Mouse (Mus musculus) ovary, postnatal 36 days (tissue): Measurements from ENCODE around the gene Zfp13.
A peak's percentile ranks its signal among the peaks of the same experiment; 100 is the strongest.

Experiments
- DNase-seq: peaks from one replicate; pipeline ENCODE4 v3.0.0; 2022; ENCODE audit warnings: low spot score, mixed read lengths

Gene Zfp13

DNA sequence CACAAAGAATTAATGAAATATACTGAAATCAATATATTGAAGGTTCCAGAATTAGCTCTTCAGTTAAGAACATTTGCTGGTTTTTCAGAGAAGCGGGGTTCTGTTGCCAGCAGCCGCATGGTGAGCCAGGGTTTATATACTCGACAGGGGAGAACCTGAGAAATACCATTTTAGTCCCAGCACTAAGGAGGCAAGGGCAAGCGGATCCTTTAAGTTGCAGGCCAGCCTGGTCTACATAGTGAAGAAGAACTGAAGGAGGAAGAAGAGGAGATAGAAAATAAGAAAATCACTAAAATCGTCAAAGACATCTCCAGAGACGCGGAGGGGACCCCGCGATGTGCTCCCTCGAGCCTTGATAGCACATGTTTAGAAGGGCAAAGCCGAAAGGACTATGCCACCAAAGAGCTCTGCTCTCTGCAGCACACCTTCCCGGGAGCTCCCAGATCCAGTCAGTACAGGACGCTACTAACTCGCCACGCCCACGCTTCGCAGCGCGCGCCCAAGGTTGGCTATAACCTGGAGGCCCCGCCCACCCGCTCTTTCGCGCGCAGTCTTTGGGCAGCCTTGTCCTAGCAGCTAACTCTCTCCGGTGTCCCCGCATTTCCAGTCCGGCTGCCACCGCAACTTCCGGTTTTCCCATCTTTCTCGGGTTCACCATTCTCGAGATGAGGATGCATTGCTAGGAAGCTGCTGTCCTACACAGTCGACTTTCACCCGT lies 6.9 kb downstream of the Zfp13 start:
- peak; percentile 96 for DNase-seq

DNA sequence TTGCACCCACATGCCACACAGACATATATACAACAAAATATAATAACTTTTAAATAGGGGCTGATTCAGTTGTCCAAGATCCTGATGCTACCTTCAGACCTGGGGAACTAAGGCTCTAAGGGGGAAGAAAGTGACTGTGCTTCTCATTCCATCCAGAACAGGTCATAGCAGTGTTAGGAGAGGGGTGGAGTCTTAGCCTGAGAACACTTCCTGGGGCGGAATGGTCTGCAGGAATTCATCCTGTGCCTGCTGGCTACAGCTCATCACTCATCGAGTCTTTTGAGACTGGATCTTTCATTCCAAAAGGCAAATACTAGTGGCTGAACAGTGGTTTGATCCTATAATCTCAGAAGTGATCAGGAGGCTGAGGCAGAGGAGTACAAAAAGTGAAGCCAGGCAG lies 12.0 kb downstream of the Zfp13 start:
- no peak for DNase-seq

DNA sequence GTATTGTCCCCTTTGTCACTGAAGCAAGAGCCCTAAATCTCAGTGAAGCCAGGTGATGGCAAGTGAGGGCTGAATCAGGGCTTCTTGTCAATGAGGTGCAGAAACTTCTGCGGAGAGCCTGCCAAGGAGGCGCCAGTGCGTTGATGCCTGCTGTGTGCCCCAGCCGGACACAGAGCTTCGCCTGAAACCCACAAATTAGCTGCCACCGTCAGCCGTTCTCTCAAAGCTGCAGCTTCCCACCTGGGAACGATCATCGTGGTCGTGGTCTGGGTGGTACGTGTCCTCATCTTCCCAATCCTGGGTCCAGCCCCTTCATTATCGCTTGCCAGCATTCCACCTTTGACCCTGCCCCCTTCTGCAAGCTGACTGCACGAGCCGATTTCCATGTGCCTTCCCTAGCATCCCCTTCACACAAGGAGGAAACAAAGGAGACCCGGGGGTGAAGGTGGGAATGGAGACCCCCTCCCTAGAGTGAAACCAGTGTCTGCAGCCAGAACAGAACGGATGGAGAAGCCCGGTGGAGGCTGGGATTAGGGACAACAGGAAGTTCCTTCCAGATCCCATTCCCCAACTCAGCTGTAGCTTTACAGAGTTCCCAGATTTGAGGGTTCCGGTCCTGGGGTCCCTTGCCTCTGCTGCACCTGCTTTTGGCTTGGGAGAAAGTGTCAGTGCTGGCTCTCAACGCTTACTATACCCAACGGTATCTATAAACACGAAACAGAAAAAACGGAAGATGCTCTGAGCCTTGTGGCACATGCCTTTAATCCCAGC lies 13.4 kb downstream of the Zfp13 start:
- peak; percentile 46 for DNase-seq

DNA sequence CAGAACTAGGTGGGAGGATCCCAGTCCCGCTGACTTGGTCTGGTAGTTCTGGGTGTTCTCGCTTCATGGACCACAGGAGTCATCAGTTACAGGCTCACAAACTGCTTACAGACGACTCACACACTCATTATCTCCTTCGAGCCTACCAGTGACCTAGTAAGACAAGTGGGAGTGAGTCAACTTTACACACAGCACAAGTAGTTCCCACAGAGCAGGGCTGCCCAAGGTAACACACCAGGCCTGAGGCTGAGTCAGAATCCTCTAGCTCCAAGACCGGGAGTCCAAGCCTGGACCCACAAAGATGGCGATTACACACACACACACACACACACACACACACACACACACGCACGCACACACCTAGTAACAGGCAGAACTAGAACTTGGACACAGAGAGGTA lies 14.5 kb downstream of the Zfp13 start:
- DNase-seq, result no peak

DNA sequence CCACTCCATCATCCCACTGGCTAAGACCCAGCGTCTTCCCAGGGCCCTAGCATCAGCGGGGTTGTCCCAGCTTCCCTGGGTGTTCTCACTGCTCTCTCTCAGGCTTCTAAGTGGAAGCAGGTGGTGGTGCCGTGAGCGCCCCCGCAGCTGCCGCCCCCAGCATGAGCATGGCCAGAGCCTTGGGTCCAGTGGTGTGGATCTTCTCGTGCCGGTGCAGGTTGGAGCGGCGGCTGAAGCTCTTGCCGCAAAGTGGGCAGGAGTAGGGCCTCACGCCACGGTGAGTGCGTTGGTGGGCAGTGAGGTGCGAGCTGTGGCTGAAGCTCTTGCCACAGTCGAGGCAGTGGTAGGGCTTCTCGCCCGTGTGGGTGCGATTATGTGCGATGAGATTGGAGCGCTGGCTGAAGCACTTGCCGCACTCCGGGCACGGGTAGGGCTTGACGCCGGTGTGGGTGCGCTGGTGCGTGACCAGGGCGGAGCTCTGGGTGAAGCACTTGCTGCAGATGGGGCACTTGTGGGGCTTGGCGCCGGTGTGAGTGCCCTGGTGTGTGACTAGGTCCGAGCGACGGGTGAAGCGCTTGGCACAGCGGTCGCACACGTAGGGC lies 23.2 kb downstream of the Zfp13 start:
- DNase-seq, result no peak

DNA sequence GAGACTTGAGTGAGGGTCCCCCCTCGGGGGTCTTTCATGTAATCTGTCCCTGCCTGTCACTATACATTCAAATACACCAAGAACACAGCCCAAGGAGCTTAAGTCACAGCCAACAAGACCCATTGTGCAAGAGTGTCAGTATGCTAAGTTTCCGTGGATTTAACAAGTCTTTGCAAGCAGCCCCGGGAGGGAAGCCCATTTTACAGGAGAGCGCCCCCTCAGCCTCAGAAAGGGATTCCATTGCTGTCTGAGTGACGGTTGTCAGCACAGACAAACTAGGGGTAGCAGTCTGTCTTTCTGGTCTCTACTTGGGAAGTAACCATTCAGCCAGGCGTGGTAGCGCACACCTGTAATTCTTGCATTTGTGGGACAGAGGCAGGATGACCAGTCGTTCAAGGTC lies 25.2 kb downstream of the Zfp13 start:
- no peak for DNase-seq

DNA sequence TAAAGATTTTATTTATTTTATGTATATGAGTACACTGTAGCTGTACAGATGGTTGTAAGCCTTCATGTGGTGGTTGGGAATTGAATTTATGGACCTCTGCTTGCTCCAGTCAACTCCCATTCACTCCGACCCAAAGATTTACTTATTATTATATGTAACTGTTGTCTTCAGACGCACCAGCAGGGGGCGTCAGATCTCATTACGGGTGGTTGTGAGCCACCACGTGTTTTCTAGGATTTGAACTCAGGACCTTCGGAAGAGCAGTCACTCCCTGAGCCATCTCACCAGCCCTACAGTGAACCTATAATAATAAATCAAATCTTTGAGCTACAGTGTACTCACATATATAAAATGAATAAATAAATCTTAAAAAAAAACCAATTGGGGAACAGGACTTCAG lies 27.2 kb downstream of the Zfp13 start:
- no peak for DNase-seq

DNA sequence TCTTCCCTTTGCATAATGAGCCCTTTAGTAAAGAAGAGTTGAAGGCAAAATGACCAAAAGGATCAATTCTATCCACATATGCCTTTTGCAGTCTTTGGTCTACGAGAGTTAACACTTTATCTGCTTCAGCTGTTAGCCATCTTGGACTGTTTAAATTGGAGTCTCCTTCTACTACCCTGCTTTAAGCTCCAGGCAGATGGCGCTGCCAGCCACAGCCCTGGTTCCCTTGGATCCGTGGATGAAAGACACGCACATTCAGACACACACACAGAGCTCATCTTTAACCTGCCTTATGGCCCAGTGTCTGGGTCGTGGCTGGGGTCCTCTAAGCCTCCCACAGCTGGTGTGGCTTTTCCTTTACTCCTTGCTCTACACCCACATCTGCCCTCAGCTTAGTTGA lies 28.2 kb downstream of the Zfp13 start:
- DNase-seq, result no peak

DNA sequence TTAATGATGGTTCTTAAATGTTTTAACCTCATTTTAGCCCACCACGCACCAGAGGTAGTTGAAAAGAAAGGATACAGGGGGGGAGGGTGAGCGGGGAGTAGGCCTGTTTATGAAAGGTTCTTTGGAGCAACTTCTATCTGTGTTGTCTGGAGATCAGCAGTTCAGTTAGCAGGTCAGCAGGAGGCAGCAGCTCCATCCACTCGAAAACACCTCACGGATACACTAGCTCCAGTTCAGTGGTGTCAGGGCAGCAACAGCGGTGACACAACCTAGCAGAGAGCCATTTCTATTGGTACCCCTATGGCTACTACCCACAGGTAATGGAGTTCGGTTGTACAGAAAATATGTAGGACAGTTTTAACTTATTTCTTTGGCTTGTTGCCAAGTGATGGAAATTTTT lies 29.3 kb downstream of the Zfp13 start:
- DNase-seq, result no peak

DNA sequence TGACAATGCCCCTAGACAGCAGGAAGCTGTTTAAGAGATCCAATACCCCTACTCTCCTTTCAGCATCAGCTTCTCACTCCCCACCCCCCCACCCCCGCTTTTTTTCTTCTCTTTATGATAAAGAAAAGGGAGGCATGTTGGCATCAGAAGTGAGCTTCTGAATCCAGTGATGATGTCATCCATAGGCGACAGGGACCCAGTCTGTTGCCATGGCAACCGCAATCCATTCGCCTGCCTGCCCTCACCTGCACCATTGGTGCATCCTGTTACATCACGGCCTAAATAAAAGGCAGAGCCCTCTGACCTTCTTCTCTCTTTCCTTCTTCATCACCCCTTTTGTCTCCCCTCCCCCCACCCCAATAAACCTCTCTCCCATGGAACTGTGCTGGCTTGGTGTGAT lies 30.9 kb downstream of the Zfp13 start:
- DNase-seq, result no peak

DNA sequence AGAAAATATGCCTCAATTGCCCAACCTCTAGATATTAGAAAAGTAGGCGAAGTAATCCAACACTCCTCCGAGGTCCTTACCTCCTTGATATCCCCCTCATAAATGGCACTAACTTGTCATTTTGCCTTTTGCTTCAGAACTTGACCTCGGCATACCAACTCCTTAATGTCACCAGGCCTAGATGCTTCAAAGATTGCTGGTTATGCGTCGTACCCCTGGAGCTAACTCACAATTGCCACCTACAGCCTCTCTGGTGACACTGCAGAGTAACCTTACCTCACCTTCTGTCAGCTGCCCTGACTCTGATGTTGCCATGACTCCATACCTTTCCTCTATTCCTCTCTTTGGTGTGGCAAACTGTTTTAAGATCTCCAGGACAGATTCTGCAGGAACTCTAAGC lies 32.5 kb downstream of the Zfp13 start:
- no peak for DNase-seq

DNA sequence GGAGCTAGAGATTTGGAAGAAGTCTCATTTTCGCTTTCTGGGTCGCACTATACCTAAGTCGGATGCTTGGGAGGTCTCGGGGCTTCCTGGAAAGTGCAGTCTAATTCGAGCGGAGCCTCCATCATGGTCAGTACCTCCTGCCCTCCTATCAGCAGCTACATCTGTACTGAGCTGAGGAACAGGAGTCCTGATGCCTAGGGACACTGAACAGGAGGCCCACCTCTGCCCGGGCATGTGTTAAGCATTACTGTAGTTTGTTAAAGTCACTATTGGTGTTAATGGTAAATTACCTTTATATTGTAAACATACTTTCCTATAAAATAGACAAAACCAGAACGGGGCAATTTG lies 34.9 kb downstream of the Zfp13 start:
- DNase-seq, result no peak

DNA sequence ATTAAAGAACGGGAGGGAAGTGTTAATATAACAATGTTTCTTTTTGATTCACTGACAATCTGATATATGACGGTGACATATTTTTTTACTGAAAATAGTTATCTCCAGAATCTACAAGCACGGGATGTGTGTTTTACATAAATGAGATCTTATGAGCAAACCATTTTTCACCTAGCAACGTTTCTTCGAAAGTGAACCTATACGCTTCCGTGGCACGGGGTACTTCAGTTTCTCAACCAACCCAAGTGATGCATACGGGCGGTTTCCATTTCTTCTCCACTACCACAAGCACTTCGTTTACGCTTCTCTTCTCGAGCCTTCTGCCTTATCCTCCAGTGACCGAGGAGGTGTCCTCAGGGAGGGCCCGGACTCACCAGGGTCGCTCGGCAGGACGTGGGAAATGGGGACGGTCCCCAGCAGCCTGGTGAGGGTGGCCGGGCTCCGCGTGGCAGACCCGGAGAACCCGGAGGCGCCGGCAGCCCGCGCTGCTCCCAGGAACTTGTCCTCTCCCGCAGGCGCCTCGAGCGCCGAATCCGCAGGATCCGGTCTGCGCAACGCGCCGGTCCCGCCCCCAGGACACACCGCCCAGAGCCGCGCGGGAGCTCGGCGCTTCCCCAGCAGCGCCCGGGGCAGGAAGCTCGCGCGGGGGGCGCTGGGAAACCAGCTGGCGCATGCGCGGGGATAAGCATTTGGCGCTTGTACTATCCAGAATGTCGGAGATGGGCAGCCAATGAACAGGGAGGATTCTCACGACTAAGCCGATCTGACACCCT lies 35.5 kb downstream of the Zfp13 start, which contains the start of gene Zfp213:
Gene Zfp213, minus strand, starts transcription at position 644 of the 773 bp plus-strand sequence.
- peak; percentile 95 for DNase-seq

DNA sequence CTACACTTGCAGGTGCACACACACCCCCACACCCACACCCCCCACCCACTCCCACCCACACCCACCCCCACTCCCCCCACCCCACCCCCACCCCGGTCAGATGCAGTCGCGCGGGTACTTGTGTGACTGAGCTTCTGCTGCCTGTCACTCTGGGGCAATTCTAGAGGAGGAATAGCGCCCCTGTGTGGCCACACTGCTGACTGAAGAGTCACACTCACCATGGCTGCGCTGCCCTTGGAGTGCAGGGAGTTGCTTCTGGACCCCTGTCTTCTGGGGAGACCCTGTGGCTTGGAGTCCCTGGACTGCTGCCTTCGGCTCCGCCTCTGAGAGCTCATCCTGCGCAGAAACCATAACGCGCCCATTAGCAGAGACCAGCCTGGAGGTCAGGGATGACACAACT lies 39.5 kb downstream of the Zfp13 start:
- DNase-seq, result peak; percentile 53

DNA sequence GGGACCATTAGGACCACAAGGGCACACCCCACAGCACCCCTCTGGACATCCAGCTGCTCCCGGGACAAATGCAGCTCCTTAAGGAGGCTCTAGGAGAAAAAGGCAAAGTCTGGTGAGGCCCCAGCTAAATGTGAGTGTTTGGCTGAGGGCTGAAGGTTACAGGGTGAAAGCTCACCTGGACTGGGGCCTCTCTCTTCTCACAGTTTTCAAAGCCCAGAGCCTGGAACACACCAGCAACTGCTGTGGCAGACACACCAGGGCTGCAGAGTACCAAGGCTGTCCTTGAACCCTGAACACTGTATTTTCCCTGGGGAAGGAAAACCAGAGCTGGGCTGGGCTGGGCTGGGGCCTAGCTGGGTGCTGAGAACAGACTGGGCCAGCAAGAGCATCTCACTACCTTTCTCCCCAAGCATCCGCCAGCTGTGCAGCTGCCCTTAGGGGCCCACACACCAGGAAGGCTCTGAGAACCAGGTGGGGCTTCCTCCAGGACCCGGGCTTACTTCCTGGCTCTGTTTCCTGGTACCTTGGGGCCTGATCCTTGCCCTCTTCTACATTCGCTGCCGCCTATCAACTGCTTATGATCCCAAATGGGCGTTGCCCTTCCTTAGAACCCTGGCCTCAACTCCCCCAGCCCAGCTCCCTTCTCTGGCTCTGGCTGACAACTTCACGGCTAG lies 43.9 kb downstream of the Zfp13 start:
- DNase-seq, result no peak

DNA sequence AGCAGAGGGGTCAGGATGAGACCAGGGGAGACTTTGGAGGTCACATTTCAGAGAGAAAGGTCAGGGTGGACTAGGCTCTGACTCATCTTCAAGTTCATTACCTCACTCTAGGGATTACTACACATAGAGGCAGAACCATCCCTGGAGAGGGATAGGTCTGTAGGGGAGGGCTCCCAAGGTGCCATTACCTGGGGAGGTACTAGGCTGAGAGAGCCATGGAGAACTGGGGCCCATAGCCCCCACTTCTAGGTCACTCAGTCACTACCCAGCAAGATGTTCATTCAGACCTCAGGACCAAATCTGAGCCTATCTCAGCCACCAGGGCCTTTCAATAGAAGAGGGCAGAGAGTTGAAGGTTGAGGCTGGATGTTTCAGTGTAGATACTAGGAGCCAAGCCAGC lies 45.0 kb downstream of the Zfp13 start:
- DNase-seq, result no peak

DNA sequence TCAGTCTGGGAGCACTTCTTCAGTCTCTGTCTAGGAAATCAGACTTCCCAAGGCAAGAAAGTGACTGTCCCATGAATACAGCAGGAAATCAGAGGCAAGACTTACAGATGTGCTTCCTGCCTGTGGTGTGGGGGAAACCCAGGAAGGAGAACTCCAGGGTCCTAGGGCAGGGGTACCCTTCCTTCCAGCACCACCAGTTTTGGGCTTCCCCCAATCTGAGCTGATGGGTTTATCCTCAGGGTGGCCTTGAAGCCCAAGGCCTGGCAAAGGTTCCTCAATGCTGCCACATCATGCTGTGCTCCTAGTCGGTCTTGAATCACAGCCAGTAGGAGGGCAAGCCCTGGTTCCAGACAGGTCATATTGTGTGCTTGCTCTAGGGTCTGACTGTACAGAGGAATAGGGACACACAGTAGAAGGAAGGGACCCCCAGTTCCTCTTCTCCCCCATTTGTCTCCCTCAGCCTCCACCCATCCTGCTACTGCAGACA lies 45.6 kb downstream of the Zfp13 start:
- DNase-seq, result no peak

DNA sequence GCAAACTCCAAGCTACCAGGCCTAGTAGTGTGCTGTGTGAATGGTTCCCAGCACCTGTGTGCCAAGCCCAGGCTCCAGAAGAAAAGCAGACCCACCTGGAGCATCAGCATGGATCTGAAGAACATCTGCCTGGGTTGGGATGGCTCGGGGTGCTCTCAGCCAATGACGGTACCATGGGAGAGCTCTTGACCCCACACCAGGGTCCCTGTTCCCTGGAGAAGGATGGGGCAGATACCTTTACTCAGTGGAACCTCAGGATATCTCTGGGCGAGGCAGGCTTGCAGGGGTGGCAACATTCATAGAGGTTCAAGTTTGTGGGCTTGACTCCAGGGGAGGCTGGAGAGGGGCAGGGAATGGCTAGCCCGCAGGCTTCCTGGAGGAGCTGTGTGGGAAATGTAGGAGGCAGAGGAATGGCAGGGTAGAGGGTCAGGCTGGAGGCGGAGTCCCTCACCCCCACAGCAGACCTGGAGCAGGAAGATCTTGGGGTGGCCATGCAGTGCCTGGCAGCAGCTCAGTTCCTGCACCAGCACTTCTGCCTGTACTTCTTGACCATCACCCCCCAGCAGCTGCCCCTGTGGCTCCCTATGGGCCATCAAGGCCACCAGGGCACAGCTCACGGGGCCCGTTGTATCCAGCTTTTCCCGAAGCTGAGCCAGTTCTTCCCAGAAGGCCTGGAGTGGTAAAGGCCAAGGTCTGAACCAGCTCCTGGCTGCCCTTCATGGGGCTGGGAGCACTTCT lies 46.2 kb downstream of the Zfp13 start:
- DNase-seq, result no peak

DNA sequence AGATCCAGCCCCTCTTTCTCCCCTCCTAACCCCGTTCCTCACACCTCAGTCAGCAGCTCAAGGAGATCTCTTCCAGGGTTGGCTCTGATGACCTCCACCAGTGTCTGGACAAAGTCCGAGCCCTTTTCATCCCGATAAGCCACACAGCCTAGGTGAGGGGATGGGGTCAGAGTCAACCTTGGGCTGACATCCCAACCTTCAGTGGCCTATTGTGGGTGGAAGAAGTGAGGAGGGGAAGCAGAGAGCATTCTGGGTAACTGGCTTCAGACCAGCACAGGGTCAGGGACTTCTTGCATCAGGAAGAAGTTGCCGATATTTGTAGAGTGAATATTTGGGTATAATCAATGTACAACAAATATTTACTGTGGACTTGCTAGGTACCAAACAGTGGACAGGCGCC lies 47.3 kb downstream of the Zfp13 start:
- DNase-seq, result no peak

DNA sequence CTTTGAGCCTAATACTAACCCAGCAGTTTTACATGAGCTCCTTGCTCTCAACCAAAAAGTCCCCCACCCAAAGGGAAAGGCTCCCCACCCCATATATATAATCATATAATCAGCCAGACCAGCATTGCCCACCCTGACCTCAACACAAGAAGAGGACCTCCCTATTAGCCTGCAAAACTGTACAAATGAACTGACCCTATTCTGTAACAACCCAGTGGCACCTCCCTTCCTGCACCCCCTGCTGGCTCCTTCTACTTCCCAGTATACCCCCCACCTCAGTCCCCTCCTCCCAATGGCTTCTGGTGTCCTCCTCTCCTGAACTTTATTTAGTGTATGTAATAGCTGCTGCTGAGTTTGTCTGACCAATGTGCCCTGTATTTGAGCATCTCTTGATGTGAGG lies 47.9 kb downstream of the Zfp13 start:
- no peak for DNase-seq

DNA sequence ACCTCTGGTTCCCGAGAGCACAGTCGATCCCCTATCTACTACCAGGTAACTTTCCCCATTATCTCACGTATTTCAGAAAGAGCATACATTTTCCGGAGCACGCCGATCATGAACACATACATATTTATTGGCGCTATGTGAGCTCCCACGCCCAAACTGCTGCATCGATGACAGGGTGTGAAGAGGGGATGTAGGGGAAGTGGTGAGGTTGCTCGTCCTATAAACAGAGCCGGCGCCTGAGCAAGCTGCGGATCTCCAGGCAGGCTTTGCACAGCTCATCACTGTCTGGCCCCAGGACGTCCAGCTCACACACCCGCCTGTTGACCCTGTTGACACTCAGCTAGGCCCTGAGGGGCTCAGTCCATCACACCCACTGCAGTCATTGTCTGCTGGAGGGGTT lies 48.4 kb downstream of the Zfp13 start:
- DNase-seq, result no peak
